Mouse (Mus musculus): ENCODE data around the gene Foxm1.
"Not testable (repeated sequence)": the region's sequence is repeated elsewhere in the genome, so short reads cannot be mapped to it uniquely, and the experiment has no call there.

Foxm1 gene

GRCm38 (mm10) chr6:128376371-128377085 is 13.8 kb downstream of the Foxm1 start:
- no peak for DNase-seq (ENCODE audit: low read depth, low spot score)

DNA sequence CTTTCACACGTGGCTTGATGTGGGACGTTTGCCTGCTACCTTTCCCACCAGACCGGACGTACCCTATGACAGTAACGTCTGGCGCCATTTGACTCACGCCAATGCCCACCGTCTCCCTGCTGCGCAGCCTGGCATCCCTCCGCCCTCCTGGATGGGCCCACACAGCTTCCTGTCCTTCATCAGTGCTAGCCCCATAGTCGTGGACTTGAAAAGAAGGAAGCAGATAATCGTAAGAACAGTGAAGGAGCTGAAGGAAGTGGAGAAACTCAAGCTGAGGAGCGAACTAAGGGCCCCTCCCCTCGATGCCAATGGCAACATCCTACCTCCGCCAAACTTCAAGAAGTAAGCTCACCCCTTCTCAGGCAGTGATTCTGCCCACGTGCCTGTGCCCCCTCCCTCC is 16.9 kb downstream of the Foxm1 start:
- no peak for DNase-seq (ENCODE audit: low read depth, low spot score)

GRCm38 (mm10) chr6:128380594-128381167 is 17.9 kb downstream of the Foxm1 start:
- DNase-seq (ENCODE audit: low read depth, low spot score), result not testable (repeated sequence)

DNA sequence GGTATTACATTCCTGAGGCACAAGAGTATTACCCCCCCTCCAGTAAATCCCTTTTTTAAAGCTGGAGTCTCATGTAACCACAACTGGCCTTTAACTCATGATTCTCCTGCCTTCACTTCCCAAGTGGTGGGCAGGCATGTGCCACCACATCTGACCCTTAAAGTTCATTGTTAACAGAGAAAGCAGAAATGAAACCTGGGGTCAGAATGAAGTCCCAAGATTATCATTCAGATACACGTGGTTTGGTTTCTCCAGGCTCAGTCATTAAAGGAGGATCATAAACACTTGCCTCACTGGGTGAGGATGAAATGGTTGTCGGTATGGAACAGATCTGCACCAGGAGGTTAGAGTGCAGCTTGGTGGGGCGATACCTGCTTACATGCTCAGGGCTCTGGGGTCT is 18.5 kb downstream of the Foxm1 start:
- no peak for DNase-seq (ENCODE audit: low read depth, low spot score)

GRCm38 (mm10) chr6:128383752-128384151 is 21.0 kb downstream of the Foxm1 start:
- DNase-seq (ENCODE audit: low read depth, low spot score), result no peak

DNA sequence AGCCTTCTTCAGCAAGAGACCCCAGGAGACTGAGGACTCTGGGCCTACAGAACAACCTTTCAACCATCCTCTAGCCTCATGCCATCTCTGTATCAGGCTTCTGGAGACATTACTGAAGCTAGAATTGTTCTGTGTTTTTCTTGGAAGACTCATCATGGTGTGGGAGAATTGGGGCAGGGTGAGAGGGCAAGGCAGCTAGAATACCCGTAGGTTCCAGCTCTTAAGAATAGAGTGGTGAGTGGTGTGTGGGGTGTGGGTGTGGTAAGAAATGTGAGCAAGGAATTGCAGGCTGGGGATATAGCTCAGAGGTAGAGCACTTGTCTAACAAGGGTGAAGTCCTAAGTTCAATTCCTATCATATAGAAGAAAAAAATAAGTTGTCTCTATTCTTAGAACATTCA is 22.3 kb downstream of the Foxm1 start:
- no peak for DNase-seq (ENCODE audit: low read depth, low spot score)

DNA sequence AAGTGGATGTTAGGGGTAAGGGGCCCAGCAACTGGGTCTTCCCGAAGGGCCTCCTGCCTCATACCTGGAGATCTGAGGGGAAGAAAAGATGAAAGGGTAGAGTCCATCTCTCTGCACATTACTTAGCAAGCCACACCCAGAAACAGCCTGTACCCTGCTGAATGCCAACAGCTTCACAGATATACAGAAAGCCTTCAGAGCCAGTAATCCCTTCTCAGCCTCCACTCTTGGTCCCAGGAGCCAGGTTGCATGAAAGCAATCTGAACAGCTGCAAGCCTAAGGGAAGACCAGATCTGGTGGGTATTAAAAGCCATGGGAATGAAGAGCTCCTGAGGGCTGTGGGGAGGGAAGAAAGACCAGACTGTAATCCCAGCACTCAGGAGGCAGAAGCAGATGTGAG is 26.4 kb downstream of the Foxm1 start:
- DNase-seq (ENCODE audit: low read depth, low spot score), result no peak

GRCm38 (mm10) chr6:128390683-128391082 is 27.9 kb downstream of the Foxm1 start:
- DNase-seq (ENCODE audit: low read depth, low spot score), result no peak

DNA sequence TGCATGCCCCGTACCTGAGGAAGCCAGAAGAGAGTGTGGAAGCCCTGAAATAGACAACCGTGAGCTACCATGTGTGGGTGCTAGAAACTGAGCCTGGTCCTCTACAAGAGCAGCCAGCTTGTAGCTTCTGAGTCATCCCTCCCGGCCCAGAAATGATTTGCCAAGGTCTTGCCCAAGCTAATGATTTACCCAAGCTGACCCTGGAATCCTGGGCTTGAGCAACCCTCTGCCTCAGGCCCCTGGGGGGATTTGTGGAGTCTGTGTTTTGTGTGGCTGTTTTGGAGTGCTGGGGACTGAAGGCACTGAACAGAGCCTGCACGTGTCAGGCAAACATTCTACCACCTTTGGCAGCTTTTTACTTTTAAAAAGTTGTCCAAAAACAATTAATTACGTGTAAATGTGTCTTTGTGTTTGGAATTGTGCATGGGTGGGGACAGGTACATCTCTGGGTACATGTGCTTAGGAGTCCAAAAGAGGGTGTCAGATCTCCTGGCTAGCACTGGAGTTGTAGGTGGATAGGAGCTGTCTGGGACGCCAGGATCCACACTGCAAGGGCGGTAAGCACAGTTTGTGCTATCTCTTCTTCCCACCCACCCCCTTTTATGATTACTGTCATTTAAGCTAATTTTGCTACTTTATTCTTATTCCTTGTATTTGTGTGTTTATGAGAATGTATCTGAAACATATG is 35.0 kb downstream of the Foxm1 start:
- DNase-seq (ENCODE audit: low read depth, low spot score), result no peak

DNA sequence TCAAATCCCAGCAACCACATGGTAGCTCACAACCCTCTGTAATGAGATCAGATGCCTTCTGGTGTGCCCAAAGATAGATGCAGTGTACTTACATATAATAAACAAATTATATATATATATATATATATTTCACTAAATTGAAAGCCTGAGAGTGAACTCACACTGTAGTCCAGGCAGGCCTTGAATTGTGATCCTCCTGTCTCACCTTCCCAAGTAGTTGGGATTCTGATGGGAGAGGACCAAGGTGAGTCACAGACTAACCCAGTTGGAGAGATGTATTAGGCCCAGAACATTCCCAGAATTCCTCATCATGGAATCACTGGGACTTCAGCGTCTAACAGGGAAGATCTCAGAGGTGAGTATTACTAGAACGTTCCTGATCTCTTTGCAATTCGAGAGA is 36.2 kb downstream of the Foxm1 start, which contains the start of gene Nrip2:
Nrip2 (plus strand) TSS at position 301 of the 400 bp plus-strand sequence.
- DNase-seq (ENCODE audit: low read depth, low spot score), result no peak

GRCm38 (mm10) chr6:128399421-128400185 is 36.8 kb downstream of the Foxm1 start:
- DNase-seq (ENCODE audit: low read depth, low spot score), result no peak

DNA sequence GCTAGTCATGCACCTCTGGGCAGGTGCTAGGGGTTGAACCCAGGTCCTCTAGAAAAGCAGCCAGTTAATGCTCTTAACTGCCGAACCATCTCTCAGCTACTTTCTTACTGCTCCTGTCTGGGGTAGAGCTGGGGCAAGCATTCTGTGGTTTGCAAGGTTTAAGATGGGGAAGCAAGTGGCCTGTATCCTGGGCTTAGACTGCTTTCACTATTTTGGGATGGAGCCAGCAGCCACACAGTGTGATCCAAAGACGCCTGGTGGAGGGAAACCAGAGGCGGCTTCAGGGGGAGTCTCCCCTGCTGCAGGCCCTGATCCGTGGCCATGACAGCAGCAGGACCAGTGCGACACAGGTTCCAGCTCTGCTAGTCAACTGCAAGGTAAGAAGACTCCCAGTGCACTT is 41.9 kb downstream of the Foxm1 start:
- DNase-seq (ENCODE audit: low read depth, low spot score), result no peak

DNA sequence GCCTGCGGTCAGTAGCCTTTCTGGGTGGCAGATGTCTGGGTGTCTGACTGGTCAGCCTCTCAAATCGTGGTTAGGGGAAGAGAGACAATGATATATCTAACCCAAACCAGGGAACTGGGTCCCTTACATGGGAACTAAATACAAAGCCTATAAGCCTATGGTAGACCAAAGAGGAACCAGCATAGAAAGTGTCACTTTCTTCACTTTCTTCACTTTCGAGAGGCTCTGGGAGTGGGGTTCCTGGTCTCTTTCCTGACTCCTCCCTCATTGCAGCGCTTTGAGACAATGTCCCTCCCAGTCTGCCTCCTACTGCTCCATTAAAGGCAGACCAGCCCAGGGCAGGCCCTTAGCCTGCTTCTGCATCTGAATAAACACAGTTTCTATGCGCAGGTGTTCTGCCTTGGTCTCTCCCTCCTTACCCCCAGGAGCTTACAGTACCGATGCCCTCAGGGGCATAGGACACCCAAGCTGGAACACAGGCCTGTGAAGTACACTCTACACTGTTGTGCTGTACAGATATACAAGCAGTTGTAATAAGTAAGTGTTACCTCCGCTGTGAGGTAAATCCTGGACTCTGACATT is 45.9 kb downstream of the Foxm1 start:
- no peak for DNase-seq (ENCODE audit: low read depth, low spot score)

DNA sequence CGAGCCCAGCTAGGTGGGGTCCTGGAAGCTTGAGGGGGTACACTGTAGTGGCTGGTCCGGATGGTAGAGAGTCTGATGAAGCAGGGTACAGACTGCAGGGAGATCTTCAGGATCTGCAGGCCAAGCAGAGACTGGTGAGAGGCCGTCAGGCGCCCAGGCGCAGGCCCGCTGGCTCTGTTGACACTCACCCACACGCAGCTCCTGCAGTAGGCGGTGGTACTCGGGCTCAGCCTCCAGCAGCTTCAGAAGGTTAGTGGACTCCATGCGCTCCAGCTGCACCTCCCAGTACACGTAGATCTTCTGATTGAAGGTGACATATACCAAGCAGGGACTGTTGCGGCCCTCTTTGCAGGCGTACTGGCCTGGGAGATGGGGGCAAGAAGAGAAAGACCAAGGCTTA is 47.5 kb downstream of the Foxm1 start:
- no peak for DNase-seq (ENCODE audit: low read depth, low spot score)

- DNase-seq (ENCODE audit: low read depth, low spot score), result peak; percentile 40
These were observed 48.3 kb downstream of the Foxm1 start for GRCm38 (mm10) chr6:128411115-128411514.

DNA sequence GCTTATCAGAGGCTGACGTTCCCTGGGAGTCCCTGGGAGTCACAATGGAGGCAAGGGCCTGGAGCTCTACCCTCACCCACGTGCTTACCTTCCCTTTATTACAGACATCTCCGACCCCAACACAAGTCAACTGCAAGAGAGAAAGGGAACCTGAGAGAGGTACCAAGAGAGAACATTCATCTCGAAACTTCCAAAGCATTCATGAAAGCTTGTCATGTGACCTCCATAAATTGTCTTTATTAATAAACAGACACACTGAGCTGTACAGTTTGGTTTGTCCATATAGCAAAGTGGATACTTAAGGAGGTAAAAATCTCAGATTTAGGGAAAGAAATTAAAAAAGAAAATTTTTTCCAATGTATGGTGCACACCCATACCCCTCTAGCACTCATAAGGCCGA is 53.4 kb downstream of the Foxm1 start:
- DNase-seq (ENCODE audit: low read depth, low spot score), result no peak

- no peak for DNase-seq (ENCODE audit: low read depth, low spot score)
These were observed 55.3 kb downstream of the Foxm1 start for GRCm38 (mm10) chr6:128418076-128418475.

GRCm38 (mm10) chr6:128421036-128421435 is 58.3 kb downstream of the Foxm1 start:
- no peak for DNase-seq (ENCODE audit: low read depth, low spot score)

DNA sequence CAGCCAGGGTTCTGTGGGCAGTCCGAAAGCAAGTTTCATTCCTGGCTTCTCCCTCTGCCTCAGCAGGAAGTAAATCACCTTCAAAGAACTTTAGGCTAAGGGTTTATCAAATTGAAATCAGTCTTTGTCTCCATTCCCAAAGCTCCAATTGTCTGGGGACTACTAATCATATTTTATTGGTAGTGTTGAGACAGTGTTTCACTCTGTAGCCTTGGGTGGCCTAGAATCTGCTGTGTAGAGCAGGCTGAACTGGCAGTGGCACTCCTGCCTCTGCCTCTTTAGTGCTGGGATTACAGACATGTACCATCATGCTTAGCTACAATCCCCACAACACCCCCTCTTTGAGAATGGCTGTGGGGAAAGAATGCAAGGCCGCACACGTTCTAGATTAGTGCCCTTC is 58.7 kb downstream of the Foxm1 start:
- DNase-seq (ENCODE audit: low read depth, low spot score), result no peak

DNA sequence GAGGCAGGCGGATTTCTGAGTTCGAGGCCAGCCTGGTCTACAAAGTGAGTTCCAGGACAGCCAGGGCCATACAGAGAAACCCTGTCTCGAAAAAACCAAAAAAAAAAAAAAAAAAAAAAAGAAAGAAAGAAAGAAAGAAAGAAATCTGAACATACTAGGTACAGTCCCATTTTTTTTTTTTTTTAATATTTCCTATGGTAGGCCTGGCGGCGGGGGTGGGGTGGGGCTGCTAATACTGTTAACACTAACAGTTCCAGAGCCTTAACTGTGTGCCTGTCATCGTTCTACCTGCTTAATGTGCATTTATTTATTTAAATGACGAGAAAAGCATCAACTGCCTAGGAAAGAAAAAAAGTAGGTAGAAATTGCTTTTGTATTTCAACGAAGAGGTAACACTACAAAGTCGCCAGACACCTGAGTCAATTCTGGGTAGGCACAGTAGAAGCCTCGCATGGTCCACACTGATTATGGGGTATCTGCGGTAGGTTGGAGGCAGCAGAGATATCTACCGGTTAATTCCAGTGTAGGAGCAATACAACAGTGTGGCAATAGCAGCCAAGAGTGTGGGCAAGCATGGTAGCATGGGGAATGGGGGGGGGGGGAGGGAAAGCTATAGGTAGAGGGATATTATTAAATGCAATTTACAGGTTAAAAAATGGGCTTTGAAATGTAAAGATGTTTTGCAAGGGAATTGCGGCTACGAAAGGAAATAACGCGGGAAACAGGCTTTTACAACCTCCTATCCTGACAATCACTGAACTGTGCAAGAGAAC is 60.9 kb downstream of the Foxm1 start:
- no peak for DNase-seq (ENCODE audit: low read depth, low spot score)

Measured in retina, adult 2 months (tissue).